Mouse (Mus musculus): Measurements from ENCODE around the gene Ruvbl1. TPM values are rescaled to one million over a fixed set of nuclear protein-coding genes. Genes with fewer than 3 reads are reported as not detected.

The Ruvbl1 gene
- polyA plus RNA-seq, 2 experiments, result 49.1 to 72.6 TPM

DNA sequence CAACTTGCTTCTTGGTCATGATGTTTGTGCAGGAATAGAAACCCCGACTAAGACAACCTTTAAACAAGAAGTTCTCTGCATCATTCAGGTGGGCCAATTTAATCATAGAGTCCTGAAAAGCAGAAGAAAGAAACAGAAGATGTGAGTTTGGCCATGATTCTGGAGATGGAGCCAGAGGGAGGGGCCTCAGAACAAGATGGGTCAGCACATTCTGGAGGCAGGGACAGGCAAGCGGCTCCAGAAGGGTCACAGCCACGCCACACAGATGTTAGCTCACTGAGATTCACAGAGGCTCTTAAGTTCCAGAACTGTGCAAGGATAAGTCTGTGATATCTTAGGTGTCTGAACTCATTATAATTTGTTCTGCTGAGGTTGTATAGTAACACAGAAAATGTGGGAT lies 79.0 kb downstream of the Ruvbl1 start:
- no peak overlapping the region for H3K4me2 ChIP-seq (ENCODE audit: low read depth)
- ATAC-seq (ENCODE audit: insufficient read depth) (no peak), DNase-seq (ENCODE audit: low read depth in 3 of 3, low spot score in 3 of 3) (no peak)
- TF ChIP-seq CTCF (IDR thresholded peaks at IDR 0.05; ENCODE audit: low read depth) (no peak), EP300 (IDR thresholded peaks at IDR 0.05; ENCODE audit: low read depth) (no peak)
- WGBS (ENCODE audit: insufficient replicate concordance), result 71% methylated on average over 3 of the region's 3 CpGs
- H3K27me3 ChIP-seq (ENCODE audit: control insufficient read depth, insufficient read depth, low read length), result no peaks in the 10 kb centered on the region
- H3K27ac ChIP-seq, result no peak overlapping the region
- peaks cover 2 to 23% of the 10 kb centered on the region in 2 experiments; a peak in 3 of 4 replicates for H3K4me1 ChIP-seq (replicated peaks; ENCODE audit: control insufficient read depth in 2 of 2, insufficient read depth in 2 of 2, low read length in 1 of 2)
- H3K9me3 ChIP-seq (ENCODE audit: control insufficient read depth, low read length), result no peaks in the 10 kb centered on the region
- no peak overlapping the region for H3K4me3 ChIP-seq (ENCODE audit: insufficient read depth in 1 of 2, low read depth in 2 of 2, low read length in 2 of 2)
- no peaks in the 10 kb centered on the region for H3K36me3 ChIP-seq (replicated peaks; ENCODE audit: control insufficient read depth, insufficient read depth, low read depth)
- no peak overlapping the region for H3K9ac ChIP-seq (replicated peaks)

DNA sequence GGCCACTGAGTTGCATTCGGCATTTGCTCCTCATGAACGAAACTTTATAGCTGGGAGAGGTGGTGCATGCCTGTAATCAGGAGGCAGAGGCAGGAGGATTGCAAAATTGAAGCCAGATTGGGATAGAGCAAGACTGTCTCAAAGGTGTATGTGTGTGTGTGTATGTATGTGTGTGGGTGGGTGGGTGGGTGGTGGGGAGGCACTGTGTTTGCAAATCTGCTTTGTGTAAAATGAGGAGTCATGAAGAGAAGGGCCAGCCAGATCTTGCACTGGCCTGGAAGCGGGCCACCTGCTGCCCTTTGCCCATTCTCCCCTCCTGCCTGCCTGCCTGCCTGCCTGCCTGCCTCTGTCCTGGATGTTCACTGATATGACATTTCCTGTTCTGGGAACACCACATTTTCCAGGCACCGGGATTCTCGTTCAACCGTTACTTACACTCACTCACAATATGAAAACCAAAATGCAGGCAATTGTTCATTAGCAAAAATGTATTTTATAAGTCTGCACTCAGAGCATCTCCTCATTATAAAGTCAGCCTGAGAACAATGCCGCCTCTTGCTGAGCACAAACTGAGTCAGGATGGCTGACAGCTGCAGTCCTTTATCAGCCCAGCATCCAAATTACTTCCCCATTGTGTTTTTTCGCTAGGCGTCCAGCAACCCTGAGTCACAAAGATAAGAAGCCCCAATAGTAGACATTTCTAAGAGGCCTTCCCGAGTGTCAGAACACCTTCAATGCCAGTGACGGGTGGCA lies 79.6 kb downstream of the Ruvbl1 start:
- TF ChIP-seq CTCF (IDR thresholded peaks at IDR 0.05; ENCODE audit: low read depth) (no peak), EP300 (IDR thresholded peaks at IDR 0.05; ENCODE audit: low read depth) (peak; percentile 27; the same call in 1 of the 2 replicates)
- Histone ChIP-seq H3K4me3 (ENCODE audit: insufficient read depth in 1 of 2, low read depth in 2 of 2, low read length in 2 of 2) (no peak overlapping the region), H3K4me1 (replicated peaks; ENCODE audit: control insufficient read depth in 2 of 2, insufficient read depth in 2 of 2, low read length in 1 of 2) (peaks cover 2 to 23% of the 10 kb centered on the region in 2 experiments; a peak in 3 of 4 replicates), H3K9me3 (ENCODE audit: control insufficient read depth, low read length) (no peaks in the 10 kb centered on the region), H3K4me2 (ENCODE audit: low read depth) (peak overlapping the region; percentile 1; the same call in 1 of the 2 replicates), H3K27me3 (ENCODE audit: control insufficient read depth, insufficient read depth, low read length) (no peaks in the 10 kb centered on the region), H3K27ac (no peak overlapping the region), H3K36me3 (replicated peaks; ENCODE audit: control insufficient read depth, insufficient read depth, low read depth) (no peaks in the 10 kb centered on the region), H3K9ac (replicated peaks) (no peak overlapping the region)
- 16% methylated on average over 11 of the region's 11 CpGs for WGBS (ENCODE audit: insufficient replicate concordance)
- ATAC-seq (ENCODE audit: insufficient read depth), result no peak
- peak; percentile 20 to 31 (median 24) for DNase-seq (ENCODE audit: low read depth in 3 of 3, low spot score in 3 of 3)

DNA sequence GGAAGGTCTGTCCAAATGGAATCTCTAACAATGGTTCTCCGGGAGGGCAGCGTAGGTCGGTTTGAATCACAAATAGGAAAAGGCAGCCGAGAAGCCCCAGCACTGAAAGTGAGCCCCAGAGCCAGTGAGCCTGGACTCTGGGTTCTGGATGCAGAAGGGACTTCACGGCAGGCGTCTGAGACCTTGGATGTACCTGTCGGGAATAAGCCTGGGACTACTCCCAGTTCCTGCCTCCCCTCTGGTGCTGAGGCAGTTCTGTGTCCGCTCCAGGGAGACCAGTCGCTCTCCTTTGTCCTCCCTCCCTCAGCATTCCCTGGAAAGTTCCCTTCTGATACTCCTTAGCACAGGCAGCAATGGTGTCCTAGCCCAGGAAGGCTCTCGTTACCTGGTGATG lies 80.2 kb downstream of the Ruvbl1 start:
- no peak for ATAC-seq (ENCODE audit: insufficient read depth)
- H3K4me2 ChIP-seq (ENCODE audit: low read depth), result peak overlapping the region; percentile 1; the same call in 1 of the 2 replicates

More for the DNA sequence above, 80.2 kb downstream of the Ruvbl1 start:
- Histone ChIP-seq H3K9me3 (ENCODE audit: control insufficient read depth, low read length) (no peaks in the 10 kb centered on the region), H3K4me3 (ENCODE audit: insufficient read depth in 1 of 2, low read depth in 2 of 2, low read length in 2 of 2) (no peak overlapping the region), H3K4me1 (replicated peaks; ENCODE audit: control insufficient read depth in 2 of 2, insufficient read depth in 2 of 2, low read length in 1 of 2) (peaks cover 2 to 23% of the 10 kb centered on the region in 2 experiments; a peak in 3 of 4 replicates), H3K9ac (replicated peaks) (no peak overlapping the region), H3K27me3 (ENCODE audit: control insufficient read depth, insufficient read depth, low read length) (no peaks in the 10 kb centered on the region), H3K36me3 (replicated peaks; ENCODE audit: control insufficient read depth, insufficient read depth, low read depth) (no peaks in the 10 kb centered on the region), H3K27ac (no peak overlapping the region)
- WGBS (ENCODE audit: insufficient replicate concordance), result 26% methylated on average over 10 of the region's 10 CpGs
- no peak for TF ChIP-seq EP300 (IDR thresholded peaks at IDR 0.05; ENCODE audit: low read depth)
- no peak for TF ChIP-seq CTCF (IDR thresholded peaks at IDR 0.05; ENCODE audit: low read depth)
- no peak for DNase-seq (ENCODE audit: low read depth in 3 of 3, low spot score in 3 of 3)

Other genes with a start within 250 kb of the Ruvbl1 start
- gene Dnajb8, start 243.1 kb upstream of the Ruvbl1 start, polyA plus RNA-seq (2012; rRNA removed), result not detected in 2 replicates
- not detected in 2 replicates for gene Dnajb8, start 243.1 kb upstream of the Ruvbl1 start, polyA plus RNA-seq (2014; fragmentation: Nextera tagmentation; extraction: Ambion mirVana)
- gene Eefsec, start 18.9 kb upstream of the Ruvbl1 start, polyA plus RNA-seq (2012; rRNA removed), result 9.1 and 9.7 TPM in 2 replicates
- gene Eefsec, start 18.9 kb upstream of the Ruvbl1 start, polyA plus RNA-seq (2014; fragmentation: Nextera tagmentation; extraction: Ambion mirVana), result 14.3 and 16.3 TPM in 2 replicates
- gene Sec61a1, start 53.5 kb downstream of the Ruvbl1 start, polyA plus RNA-seq (2012; rRNA removed), result 66.9 and 67.7 TPM in 2 replicates
- gene Sec61a1, start 53.5 kb downstream of the Ruvbl1 start, polyA plus RNA-seq (2014; fragmentation: Nextera tagmentation; extraction: Ambion mirVana), result 86.9 and 90.0 TPM in 2 replicates
- 0.30 and 0.65 TPM in 2 replicates for gene Kbtbd12, start 172.5 kb downstream of the Ruvbl1 start, polyA plus RNA-seq (2012; rRNA removed)
- gene Kbtbd12, start 172.5 kb downstream of the Ruvbl1 start, polyA plus RNA-seq (2014; fragmentation: Nextera tagmentation; extraction: Ambion mirVana), result 0.80 and 1.5 TPM in 2 replicates

Measured in liver, embryonic 14.5 days (tissue).